Mouse (Mus musculus): Measurements from ENCODE around the gene Ankrd31. TPM values are rescaled to one million over a fixed set of nuclear protein-coding genes. Genes with fewer than 3 reads are reported as not detected.
"Not testable (repeated sequence)": the region's sequence is repeated elsewhere in the genome, so short reads cannot be mapped to it uniquely, and the experiment has no call there.

Gene Ankrd31
- polyA plus RNA-seq, 1 experiment, result not detected

DNA sequence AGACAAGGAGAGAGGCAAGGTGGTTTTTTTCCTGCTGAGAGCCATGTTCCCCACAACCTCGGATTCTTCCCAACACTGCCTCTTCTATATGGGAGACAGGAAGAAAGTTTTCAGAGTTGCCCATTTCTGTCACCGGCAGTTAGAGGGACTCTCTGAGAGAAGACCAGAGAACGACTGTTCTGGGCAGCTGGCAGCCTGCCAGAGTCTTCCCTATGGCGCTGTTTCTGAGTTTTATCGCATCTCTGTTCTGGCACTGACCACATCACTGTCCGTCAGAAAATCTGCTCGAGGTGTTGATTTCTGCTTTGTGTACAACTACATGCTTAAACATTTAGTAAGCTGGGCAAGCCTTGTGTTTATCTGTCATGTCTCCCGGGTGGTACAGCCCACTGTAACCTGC, 185.3 kb downstream of the Ankrd31 start:
- peaks cover 57% of the 10 kb centered on the region for H3K27me3 ChIP-seq (replicated peaks)
- H3K4me3 ChIP-seq (replicated peaks), result no peak overlapping the region
- no peak for TF ChIP-seq GATA1 (IDR thresholded peaks at IDR 0.05; ENCODE audit: borderline replicate concordance, low read length)
- TF ChIP-seq FLI1 (IDR thresholded peaks at IDR 0.05; ENCODE audit: low read length), result no peak
- H3K36me3 ChIP-seq (replicated peaks; ENCODE audit: low read length), result no peaks in the 10 kb centered on the region
- H3K4me1 ChIP-seq, result no peaks in the 10 kb centered on the region
- peaks cover 20% of the 10 kb centered on the region for H3K9me3 ChIP-seq

DNA sequence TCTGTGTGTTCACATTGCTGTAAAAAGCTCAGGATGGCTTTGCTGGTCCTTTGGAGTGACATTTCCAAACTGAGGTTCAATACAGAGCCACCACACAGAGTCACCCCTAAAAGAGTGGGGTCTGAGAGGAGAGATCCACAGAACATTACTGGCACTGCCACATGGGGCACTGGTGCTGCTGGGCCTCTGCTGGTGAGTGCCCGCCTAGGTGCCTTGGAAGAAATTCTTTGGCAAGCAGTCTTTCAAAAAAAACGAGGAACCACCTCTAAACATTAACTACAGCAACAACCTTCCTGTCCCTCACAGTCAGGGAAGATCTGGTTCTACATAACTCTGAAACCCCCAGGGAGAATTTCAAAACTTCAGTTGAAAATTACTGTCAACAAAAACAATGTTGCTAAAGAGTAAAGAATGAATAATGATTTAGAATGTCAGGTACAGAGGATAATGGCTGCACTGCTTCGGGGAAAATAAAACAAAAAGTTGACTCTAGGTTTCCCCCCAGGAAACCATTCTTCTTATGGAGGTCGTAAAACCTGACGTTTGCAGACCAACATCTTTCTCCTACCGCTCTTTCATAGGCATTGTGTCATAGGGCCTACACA, 188.2 kb downstream of the Ankrd31 start:
- Histone ChIP-seq H3K36me3 (replicated peaks; ENCODE audit: low read length) (no peaks in the 10 kb centered on the region), H3K4me1 (no peaks in the 10 kb centered on the region), H3K4me3 (replicated peaks) (no peak overlapping the region), H3K27me3 (replicated peaks) (peaks cover 35% of the 10 kb centered on the region), H3K9me3 (peaks cover 4% of the 10 kb centered on the region)
- TF ChIP-seq GATA1 (IDR thresholded peaks at IDR 0.05; ENCODE audit: borderline replicate concordance, low read length), result no peak
- no peak for TF ChIP-seq FLI1 (IDR thresholded peaks at IDR 0.05; ENCODE audit: low read length)

DNA sequence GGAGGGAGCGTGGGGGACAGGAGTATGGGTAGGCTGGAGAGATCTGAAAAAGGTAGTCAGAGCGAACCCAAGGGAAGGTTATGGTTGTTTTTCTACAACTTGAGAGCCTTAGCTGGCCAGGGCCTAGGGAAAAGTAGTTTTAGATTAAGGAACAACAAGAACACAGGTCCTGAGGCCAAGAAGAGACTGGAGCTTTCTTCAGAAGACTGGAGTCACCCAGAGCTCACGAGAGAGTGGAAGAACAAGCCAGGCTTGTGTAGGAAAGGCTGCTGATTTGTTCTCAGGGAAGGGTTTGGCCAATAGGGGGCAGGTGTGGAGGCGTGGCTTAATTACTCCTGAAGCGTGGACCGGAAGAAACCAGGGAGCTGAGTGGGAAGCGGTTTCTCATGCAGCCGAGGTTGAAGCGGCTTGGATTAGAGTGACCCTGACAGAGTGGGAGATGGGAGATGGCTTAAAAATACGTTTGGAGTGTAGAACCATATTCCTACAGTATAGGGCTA, 189.0 kb downstream of the Ankrd31 start:
- Histone ChIP-seq H3K4me1 (no peaks in the 10 kb centered on the region), H3K27me3 (replicated peaks) (peaks cover 29% of the 10 kb centered on the region), H3K9me3 (no peaks in the 10 kb centered on the region), H3K36me3 (replicated peaks; ENCODE audit: low read length) (no peaks in the 10 kb centered on the region), H3K4me3 (replicated peaks) (no peak overlapping the region)
- TF ChIP-seq FLI1 (IDR thresholded peaks at IDR 0.05; ENCODE audit: low read length) (no peak), GATA1 (IDR thresholded peaks at IDR 0.05; ENCODE audit: borderline replicate concordance, low read length) (no peak)

DNA sequence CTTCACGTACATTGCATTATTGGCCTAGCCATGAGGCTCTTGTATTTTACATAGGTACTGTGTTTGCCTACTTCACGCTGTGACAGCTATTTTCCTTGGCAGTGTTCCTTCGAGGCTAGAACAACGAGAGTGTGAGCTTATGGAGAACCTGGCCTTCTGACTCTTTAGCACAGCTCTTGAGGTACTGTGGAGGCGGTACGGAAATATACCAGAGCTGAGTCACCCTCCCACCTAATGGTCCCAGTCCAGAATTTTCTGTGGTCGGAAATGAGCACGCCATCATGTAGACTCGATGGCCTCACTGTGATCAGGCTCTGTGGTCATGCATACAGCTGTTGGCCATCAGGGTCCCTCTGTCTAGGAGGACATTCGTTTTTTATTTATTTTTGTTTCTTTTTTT, 191.6 kb downstream of the Ankrd31 start:
- no peaks in the 10 kb centered on the region for H3K4me1 ChIP-seq
- H3K4me3 ChIP-seq (replicated peaks), result no peak overlapping the region
- H3K27me3 ChIP-seq (replicated peaks), result peaks cover 27% of the 10 kb centered on the region
- H3K36me3 ChIP-seq (replicated peaks; ENCODE audit: low read length), result no peaks in the 10 kb centered on the region
- no peaks in the 10 kb centered on the region for H3K9me3 ChIP-seq
- no peak for TF ChIP-seq FLI1 (IDR thresholded peaks at IDR 0.05; ENCODE audit: low read length)
- no peak for TF ChIP-seq GATA1 (IDR thresholded peaks at IDR 0.05; ENCODE audit: borderline replicate concordance, low read length)

DNA sequence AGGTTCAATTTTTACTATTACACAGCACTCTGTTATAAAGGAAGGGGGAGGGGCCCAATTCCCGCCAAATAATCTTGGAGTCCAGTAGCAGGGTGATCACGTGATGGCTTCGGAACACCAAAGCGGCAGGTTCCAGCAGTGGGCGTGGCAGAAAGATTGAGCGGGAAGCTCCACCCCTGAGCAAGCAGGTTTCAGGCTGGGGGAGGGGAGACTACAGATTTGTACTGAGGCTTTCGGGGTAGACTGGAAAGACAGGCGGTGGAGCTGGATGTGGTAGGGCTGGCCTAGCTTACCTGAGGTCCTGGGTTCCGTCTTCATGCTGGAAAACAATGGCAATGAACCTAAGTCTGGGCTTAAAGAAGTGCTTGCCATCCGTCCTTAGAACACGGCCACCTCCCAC, 193.4 kb downstream of the Ankrd31 start:
- peaks cover 25% of the 10 kb centered on the region for H3K27me3 ChIP-seq (replicated peaks)
- H3K4me1 ChIP-seq; H3K36me3 ChIP-seq (replicated peaks; ENCODE audit: low read length); H3K4me3 ChIP-seq (replicated peaks); H3K9me3 ChIP-seq: not testable (repeated sequence)

DNA sequence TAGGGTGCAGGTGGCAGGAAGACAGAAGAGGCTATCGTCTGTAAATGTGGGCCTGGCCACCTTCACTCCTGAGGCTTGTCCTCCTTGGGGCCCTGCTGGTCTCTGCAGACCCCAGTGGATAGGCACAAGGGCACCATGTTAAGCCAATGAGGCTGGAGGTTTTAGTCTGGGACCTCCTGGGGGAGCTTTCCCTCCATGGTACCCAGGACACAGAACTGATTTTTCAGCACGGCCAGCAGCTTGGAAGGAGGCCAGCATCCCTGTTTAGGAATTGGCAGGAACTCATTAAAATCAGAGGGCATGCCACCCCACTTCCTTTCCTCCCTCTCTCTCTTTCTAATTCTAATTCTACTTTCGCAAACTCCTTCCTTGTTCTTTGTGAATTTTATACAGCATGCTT, 195.5 kb downstream of the Ankrd31 start:
- H3K36me3 ChIP-seq (replicated peaks; ENCODE audit: low read length), result no peaks in the 10 kb centered on the region
- peaks cover 11% of the 10 kb centered on the region for H3K9me3 ChIP-seq
- TF ChIP-seq FLI1 (IDR thresholded peaks at IDR 0.05; ENCODE audit: low read length), result no peak
- no peak for TF ChIP-seq GATA1 (IDR thresholded peaks at IDR 0.05; ENCODE audit: borderline replicate concordance, low read length)

DNA sequence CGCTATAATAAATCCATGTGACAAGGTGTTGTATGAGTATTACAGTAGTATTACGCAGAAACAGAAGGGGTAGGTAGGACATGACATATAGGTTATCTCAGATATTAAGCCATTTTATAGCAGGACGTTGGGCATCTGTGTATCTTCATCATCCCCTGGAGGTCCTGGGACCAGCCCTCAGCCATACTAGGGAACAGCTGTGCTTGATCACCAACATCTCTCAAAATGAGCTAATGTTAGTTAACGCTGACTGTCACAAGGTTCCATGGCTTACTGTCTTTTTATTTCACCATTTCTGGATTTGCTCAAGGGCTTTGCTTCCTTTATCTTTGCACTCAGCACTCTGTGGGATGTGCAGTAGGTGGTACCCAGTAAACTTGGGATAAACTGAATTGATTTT, 197.7 kb downstream of the Ankrd31 start:
- no peaks in the 10 kb centered on the region for H3K36me3 ChIP-seq (replicated peaks; ENCODE audit: low read length)
- peaks cover 24% of the 10 kb centered on the region for H3K9me3 ChIP-seq
- no peak for TF ChIP-seq GATA1 (IDR thresholded peaks at IDR 0.05; ENCODE audit: borderline replicate concordance, low read length)
- TF ChIP-seq FLI1 (IDR thresholded peaks at IDR 0.05; ENCODE audit: low read length), result no peak
- H3K4me1 ChIP-seq, result no peaks in the 10 kb centered on the region
- H3K4me3 ChIP-seq (replicated peaks), result no peak overlapping the region
- H3K27me3 ChIP-seq (replicated peaks), result peaks cover 24% of the 10 kb centered on the region

More for the DNA sequence above, 195.5 kb downstream of the Ankrd31 start:
- H3K4me1 ChIP-seq, result no peaks in the 10 kb centered on the region
- peaks cover 23% of the 10 kb centered on the region for H3K27me3 ChIP-seq (replicated peaks)
- H3K4me3 ChIP-seq (replicated peaks), result no peak overlapping the region

DNA sequence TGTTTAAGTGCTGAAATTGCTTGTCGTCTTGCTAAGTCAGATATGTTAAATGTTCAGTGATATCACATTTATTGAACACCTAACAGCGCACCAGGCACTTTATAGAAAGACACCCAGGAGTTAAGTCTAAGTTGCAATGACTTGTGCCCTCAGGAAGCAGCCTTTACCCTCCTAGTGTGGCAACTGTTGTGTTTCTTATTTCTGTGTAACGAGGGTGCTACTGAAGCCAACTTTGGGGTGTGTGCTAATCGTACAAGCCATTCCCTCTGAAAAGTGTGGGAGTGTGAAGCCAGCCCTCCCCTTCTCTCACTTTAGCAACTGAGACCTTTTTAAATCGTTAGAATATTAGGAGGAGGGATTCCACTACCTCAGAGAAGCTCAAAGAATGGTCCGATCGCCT, 199.7 kb downstream of the Ankrd31 start:
- TF ChIP-seq GATA1 (IDR thresholded peaks at IDR 0.05; ENCODE audit: borderline replicate concordance, low read length) (no peak), FLI1 (IDR thresholded peaks at IDR 0.05; ENCODE audit: low read length) (no peak)
- no peaks in the 10 kb centered on the region for H3K36me3 ChIP-seq (replicated peaks; ENCODE audit: low read length)
- H3K9me3 ChIP-seq, result peaks cover 24% of the 10 kb centered on the region

DNA sequence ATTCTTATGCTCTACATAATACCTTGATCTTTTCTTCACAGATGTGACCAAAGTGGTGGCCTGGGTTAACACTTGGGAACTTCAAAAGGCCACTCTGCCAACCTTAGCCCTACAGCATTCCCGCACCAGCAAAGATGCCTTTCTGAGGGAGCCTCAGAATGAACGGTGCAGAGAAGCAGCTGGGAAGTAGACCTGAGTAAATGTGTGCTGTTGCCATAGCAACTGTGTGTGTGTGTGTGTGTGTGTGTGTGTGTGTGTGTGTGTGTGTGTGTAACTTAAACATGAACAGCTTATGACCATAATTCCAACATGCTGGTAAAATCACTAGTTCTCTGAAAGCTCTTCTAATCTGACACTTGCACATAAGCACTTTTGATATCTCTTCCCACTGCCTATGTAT, 203.8 kb downstream of the Ankrd31 start:
- peaks cover 6% of the 10 kb centered on the region for H3K4me1 ChIP-seq
- no peak for TF ChIP-seq FLI1 (IDR thresholded peaks at IDR 0.05; ENCODE audit: low read length)
- TF ChIP-seq GATA1 (IDR thresholded peaks at IDR 0.05; ENCODE audit: borderline replicate concordance, low read length), result no peak

More for the DNA sequence above, 199.7 kb downstream of the Ankrd31 start:
- H3K4me3 ChIP-seq (replicated peaks), result no peak overlapping the region
- peaks cover 21% of the 10 kb centered on the region for H3K27me3 ChIP-seq (replicated peaks)
- no peaks in the 10 kb centered on the region for H3K4me1 ChIP-seq

DNA sequence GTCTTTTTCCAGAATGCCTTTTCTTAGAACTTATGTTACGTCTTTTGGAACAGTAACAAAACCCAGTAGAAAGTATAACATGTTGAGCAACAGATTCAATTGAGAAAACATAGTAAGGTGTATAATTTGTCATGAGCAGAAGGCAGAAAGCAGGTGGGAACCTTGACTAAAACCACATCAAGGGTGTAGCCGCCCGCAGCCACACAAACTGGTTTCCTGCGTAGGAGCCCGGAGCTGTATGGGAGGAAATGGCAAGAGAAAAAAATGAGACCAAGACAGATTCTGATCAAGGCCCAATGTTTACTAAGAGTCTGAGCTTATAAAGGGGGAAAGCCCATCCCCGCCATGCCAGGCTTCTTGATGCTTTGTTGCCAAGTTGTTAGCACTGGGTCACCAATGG, 208.4 kb downstream of the Ankrd31 start:
- H3K36me3 ChIP-seq (replicated peaks; ENCODE audit: low read length), result no peaks in the 10 kb centered on the region
- TF ChIP-seq FLI1 (IDR thresholded peaks at IDR 0.05; ENCODE audit: low read length) (no peak), GATA1 (IDR thresholded peaks at IDR 0.05; ENCODE audit: borderline replicate concordance, low read length) (no peak)
- H3K9me3 ChIP-seq, result no peaks in the 10 kb centered on the region
- no peak overlapping the region for H3K4me3 ChIP-seq (replicated peaks)
- H3K4me1 ChIP-seq, result peaks cover 7% of the 10 kb centered on the region
- peaks cover 29% of the 10 kb centered on the region for H3K27me3 ChIP-seq (replicated peaks)

More for the DNA sequence above, 203.8 kb downstream of the Ankrd31 start:
- H3K27me3 ChIP-seq (replicated peaks), result peaks cover 11% of the 10 kb centered on the region
- H3K9me3 ChIP-seq, result peaks cover 24% of the 10 kb centered on the region
- H3K36me3 ChIP-seq (replicated peaks; ENCODE audit: low read length), result no peaks in the 10 kb centered on the region
- no peak overlapping the region for H3K4me3 ChIP-seq (replicated peaks)

Other genes with a start within 250 kb of the Ankrd31 start
- 0.57 TPM in 1 of 2 replicates, not detected in the other for gene Polk, start 205.7 kb upstream of the Ankrd31 start, polyA plus RNA-seq (2012; ENCODE audit: insufficient read depth, low replicate concordance)
- gene Col4a3bp, start 205.7 kb upstream of the Ankrd31 start, polyA plus RNA-seq (2012; ENCODE audit: insufficient read depth, low replicate concordance), result 2.6 and 11.2 TPM in 2 replicates
- gene Hmgcr, start 77.3 kb upstream of the Ankrd31 start, polyA plus RNA-seq (2012; ENCODE audit: insufficient read depth, low replicate concordance), result 9.1 and 12.4 TPM in 2 replicates
- gene Gcnt4, start 176.4 kb downstream of the Ankrd31 start, polyA plus RNA-seq (2012; ENCODE audit: insufficient read depth, low replicate concordance), result not detected in 2 replicates

Measured in megakaryocyte, embryonic 14.5 days (primary cell).